Mouse (Mus musculus) adrenal gland, postnatal 14 days (tissue): ENCODE results near the gene Arhgap40. TPM values are rescaled to one million over a fixed set of nuclear protein-coding genes. Genes with fewer than 3 reads are reported as not detected.

ENCODE experiments used
- DNase-seq: peaks from one replicate; pipeline ENCODE4 v3.0.0; 2021; ENCODE audit warnings: mixed read lengths
- total RNA-seq: library from RNA; stranded (reverse); gene quantifications from 2 replicates; pipeline ENCODE4 v1.2.3, GENCODE M21; 2021

Arhgap40 gene
- total RNA-seq, 1 experiment from 2014 or later: not detected

DNA sequence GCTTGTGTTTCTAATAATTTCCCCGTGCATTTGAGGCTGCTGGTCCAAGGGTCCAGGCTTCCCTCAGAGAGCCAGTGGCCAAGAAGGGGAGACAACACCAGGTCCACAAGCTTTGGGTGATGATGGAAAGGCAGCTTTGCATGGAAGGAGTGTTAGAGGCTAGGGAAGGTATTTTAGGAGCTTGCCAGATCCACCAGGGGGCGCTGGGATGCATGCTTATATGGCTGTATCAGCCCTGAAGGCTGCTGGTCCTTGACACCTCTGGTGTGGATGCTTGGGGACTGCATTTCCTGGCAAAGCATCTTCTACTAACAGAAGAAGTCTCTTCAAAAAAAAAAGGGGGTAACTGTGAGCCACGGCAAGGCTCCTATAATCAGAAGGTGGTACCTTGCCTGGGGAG lies 37.5 kb downstream of the Arhgap40 start:
- DNase-seq: peak; percentile 88

DNA sequence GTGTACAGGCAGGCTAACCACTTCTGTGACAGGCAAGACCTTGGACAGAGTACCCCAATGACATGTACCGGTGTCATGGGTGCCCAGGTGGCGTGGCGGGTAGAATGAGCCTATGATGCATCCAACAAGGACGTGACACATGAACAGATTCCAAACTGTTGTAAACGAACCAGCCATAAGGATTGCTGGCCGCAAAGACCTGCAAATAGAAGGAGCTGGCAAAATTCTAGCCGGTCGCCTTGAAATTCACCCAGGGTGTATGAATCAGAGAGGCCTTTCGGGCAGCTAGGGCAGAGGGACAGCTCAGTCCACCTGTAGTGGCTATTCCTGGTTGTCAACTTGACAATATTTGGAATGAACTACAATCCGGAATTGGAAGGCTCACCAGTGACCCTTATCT lies 41.8 kb downstream of the Arhgap40 start:
- peak; percentile 42 for DNase-seq

DNA sequence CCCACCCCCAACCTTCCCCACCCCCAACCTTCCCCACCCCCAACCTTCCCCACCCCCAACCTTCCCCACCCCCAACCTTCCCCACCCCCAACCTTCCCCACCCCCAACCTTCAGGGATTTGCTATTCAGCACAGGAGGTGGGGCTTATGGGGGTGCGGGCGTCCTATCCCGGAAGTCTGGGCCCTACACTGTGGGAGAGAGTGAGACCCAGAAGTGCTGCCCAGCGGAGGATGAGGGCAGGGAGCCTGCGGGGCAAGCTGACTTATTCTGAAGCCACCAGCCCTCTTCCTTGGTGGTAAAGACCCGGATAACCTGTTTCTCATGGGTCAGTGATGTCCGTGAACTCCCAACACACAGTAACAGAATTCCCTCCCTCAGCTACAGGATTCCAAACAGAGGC lies 42.7 kb downstream of the Arhgap40 start:
- peak; percentile 69 for DNase-seq

DNA sequence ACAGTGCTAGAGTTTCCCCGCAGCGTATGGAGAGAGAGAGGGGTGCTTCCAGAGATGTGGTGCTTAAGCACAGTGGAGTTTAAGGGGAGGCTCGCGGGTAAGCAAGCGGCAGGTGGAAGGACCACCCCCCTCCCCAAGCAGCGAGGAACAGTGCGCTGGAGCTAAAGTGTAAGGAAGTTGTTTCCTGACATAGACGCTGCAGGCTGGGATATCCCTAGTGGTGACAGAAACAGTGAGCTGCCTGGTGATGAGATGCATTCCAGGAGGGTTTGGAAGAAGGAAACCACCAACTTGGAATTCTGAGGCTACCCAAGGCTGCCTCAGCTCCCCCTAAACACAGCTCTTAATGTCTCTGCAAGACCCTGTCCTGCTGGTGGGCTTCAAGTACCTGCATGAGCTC lies 43.2 kb downstream of the Arhgap40 start:
- DNase-seq: no peak

DNA sequence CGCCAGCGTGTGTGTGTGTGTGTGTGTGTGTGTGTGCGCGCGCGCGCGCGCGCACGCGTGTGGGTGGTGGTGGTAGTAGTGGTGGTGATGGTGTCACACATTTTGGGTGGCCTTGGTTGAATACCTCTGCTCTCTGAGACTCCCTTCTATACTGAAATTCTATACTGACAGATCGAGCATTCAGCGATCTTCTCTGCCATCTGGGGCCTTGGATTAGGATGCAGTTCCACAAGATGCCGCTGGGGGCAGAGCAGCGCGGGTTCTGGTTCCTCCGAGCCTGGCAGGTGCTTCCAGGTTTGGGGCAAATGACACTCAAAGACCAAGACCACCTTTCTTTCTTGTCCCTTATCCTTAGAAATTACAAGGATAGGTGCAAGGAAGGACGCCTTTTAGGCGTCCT lies 43.6 kb downstream of the Arhgap40 start:
- peak; percentile 79 for DNase-seq

DNA sequence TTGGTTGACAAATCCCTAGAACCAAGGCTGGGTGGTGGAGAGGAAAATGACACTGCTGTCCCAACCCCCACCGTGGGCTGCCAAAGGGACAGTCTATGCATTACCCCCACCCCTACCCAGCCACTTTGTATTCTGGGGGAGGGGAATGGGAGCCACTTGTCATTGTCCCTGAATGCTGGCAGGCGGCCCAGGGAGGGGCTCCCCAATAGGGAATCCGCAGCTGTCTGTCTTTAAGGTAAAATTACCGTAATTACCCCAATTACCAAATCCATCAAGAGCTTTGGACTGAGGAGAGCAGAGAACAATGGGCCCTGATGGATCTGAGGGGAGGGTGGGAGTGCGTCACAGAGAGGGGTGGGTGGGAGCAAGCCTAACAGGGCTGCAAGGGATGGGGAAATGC lies 44.2 kb downstream of the Arhgap40 start:
- no peak for DNase-seq

DNA sequence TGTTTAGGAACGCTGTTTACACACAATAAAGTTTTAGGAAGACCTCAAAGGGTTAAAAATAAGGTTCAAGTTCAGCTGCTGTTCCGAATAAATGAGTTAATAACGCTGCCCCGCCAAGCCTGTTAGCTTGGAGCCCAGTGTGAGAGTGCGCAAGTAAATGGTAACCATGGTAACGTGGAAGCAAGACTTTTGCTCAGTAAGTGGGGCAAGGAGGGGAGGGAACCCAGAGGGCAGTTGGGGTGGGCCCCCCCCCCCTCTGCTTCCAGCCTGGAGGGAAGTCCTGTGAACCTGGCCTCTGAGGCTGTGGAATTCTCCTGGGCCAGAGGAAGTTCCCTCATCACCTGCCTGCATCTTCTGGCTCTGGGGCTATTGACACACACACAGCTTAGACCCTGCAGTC lies 47.3 kb downstream of the Arhgap40 start:
- DNase-seq: no peak

DNA sequence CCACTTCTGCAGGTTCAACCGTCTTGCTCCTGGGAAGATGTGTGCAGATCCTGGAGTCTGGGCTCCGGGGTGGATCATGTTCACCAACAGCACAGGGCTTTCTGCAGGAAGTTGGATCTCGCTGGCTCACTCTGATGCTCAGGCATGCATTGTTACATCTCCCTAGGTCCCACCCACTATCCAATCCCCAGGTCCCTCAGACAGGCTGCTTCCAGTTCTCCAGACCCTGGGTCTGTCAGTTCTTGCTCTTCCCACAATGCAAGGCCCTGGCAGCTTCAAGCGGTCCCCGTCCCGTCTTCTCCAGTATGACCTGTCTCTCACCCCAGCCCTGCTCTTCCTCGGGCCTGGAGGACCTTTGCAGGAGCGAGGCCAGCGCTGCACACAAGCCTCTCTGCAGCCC lies 48.2 kb downstream of the Arhgap40 start:
- DNase-seq: no peak

DNA sequence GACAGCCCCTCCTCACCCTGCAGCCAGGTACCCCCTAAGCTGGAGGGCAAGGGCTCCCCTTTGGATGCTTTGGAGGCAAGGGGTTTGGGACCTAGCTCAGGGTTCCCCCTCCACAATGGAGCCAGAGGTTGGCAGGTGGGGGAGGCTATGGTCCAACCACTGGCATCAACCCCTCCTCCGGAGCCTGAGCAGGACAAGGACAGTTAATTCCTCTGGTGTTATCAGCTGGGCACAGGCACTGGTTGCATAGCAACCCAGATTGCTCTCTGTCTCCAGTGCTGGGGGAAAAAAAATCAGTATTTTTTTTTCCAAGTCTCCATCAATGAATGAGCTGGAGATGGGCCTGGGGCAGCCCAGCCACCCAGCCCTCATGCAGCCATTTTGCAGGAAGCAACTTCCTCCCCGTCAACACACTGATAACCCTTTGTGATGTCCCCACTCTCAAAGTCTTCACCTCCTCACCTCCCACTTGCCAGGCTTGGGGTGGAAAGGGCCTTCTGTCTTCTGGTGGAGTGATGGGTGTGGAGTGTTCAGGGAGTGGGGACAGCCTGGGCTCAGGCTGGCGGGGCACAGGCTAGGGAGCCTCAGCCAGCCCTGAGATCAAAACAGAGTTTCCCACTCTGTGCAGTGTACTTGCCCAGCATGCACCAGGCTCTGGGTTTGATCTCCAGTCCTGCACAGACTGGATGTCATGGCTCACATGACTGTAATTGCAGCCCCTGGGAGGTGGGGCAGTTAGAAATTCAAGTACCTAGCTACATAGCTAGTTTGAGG lies 49.0 kb downstream of the Arhgap40 start:
- DNase-seq: no peak

DNA sequence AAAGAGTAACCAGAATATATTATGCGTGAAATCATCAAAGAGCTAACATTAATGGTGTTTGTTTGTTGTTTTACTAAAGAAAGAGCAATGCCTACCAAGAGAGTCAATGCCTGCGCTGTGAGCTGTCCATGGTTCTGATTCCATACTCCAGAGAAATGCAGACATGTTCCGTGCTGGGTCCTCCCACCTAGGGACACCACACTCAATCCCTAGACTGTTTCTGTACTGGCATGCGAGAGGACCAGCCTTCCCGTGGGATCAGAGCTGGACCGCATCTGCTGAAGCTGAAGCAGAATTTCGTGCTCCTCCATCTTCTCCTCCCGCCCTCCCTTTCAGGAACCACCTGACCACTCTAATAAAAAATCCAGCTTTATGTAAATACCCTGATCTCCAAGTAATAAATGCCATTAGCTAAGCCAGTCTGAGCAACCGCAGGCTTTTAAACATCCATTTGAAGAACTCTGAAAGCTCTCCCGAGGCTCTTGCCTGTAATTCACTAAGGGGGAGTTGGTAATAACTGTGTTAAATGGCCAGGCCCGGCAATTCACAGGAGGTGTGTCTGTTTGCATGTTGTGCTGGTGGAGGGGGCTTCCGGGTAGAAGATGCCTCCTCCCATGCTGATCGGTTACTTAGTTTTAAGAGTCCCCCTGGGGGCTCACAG lies 58.0 kb downstream of the Arhgap40 start:
- peak; percentile 76 for DNase-seq

DNA sequence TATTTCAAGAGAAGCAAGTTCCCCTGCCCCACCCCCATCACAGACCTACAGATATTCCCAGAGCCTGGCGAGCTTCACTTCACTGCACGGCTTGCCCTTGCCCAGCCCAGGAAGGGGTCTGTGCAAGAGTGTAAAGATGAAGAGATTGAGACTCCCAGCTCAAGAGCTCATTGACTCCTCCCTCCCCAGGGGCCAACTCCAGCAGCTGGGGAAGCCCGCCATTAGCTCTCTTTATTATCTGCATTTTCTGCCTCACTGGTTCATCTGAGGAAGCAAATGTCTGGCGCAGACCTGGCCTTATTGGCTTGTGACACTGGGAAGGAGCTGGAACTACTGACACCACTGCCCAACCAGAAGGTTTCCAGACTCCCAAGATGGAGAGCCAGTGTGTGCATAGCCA lies 67.4 kb downstream of the Arhgap40 start:
- DNase-seq: no peak

DNA sequence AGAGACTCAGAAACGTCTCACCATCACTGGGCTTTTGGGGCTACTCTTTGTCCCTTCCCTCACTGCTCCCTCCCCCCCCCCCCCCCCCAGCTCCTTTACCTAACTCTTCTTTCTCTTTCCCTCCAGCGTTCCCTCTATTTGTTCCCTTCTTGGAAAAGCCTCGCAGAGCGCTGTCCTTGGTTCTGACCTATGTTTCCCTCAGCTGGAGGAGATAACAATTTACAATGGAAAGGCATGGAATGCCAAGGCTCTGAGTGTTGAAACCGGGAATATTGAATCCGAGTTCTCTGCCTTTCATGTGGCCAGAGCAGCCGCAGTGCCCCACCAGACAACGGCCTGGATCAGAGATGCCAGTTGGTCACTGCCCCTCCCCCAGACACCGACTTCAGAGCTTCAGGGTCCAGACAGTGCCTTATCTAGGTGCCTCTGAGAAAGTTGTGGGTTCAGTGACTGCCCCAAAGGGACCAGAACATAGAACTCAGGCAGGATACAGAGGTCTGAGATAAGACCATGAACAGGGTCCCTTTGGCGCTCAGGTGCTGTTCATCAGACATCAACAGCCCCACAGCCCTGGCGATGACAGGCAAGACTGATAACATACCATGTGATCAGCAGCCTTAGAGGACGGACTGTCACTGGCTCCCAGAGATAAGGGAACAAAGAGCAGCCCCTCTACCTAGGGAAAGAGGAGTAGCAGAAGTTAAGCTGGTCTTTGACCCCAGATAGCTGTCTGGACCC lies 72.2 kb downstream of the Arhgap40 start:
- peak; percentile 69 for DNase-seq

DNA sequence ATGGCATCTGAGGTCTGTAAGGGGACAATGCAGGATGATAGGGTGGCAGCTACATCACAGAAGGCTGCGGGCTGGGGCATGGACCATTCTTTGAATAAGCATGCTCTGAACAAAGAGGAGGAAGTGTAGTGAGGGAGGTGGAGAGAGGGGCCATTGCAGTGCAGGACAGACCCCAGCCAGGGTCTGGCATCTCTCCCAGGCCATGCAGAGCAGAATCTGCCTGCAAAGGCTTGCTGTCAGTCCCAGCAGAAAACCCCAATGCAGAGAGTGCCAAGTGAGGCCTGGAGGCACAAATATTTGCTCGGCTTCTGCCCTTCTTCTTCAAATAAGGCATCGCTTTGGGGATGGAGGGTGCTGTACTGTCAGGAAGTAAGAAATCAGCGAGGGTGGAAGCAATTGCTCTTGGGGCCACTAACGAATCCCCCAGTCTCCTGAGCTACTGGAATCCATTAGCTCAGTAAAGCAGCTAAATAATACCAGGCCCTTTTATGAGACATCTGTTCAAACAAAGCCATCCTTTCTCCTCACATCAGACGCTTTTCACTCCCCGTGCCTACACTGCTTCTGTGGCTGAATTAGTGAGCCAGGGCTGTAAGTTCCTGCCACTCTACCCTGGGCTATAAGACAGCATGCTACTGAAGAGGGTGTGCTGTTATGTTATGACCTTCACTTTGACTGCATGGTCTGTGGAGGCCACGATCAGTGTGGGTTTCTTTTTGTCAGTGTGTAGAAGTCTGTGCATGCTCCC lies 76.1 kb downstream of the Arhgap40 start:
- DNase-seq: no peak

DNA sequence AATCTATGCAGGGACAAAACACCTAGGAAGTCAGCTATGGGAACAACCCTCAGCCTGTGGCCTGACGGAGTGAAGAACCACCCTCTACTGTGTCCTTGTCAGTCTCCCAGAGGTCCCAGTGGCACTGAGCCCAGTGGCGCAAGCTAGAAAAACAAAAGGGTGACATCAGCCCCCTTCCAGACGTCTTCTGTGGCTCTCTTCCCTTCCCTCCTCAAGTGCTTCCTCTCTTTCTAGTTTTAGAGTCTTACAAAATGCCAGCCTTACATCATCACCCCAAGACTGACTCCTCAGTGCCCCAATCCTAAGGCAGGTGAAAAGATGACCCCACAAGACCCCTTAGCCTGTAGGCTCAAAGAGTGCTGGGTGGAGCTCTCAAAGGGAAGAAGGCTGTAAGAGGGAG lies 77.9 kb downstream of the Arhgap40 start:
- no peak for DNase-seq

DNA sequence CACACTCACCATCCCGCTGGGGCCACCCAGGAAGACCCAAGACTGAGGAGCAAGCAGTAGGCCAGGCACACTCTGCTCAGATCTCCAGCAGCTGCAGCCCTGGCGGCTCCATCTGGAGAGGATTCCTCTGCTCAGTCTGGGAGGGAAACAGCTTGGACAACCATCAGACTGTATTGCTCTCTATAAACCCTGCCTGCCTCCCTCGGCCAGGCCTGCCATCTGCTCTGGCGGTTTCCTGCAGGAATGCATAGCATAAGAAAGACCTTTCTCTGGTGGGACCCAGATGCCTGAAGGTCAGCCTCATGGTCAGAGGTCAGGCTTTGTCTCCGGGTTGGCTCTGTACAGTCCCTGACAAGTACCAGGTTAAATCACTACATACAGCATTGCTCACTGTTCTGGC lies 78.7 kb downstream of the Arhgap40 start:
- no peak for DNase-seq

DNA sequence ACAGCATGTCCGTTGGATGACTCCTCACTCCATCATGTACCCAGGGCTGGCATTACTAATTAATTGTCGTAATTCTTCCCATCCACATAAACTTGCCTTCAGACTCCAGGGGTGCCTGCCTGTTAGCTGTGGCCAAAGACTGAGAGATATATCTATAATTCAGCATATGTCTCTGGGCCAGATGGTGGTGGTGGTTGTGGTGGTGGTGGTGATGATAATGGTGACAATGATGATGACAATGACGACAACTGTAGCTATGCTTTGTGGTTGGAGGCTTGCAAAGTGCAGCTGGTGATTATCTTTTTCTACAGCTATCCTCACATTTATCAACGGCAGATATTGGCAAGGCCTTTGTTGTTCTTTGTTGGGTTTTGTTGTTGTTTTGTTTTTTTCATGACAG lies 80.8 kb downstream of the Arhgap40 start:
- no peak for DNase-seq

DNA sequence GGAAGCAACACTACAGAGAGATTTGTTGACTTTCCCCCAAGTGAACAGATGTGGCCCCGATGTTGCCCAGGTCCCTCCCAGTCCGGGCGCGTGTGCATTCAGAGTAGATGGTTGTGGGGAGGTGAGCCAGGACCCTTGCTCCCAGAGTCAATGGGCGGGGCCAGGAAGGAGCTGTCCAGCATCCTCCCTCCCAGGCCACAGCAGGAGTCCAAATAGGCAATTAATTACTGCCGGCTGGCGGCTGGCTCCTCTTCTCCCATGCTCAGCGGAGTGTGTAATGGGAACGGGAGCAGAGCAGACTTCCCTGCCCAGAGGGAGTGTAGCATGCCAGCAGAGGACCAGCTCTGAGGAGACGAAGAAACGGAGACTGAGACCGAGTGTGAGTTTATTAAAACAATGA lies 82.5 kb downstream of the Arhgap40 start:
- peak; percentile 47 for DNase-seq

DNA sequence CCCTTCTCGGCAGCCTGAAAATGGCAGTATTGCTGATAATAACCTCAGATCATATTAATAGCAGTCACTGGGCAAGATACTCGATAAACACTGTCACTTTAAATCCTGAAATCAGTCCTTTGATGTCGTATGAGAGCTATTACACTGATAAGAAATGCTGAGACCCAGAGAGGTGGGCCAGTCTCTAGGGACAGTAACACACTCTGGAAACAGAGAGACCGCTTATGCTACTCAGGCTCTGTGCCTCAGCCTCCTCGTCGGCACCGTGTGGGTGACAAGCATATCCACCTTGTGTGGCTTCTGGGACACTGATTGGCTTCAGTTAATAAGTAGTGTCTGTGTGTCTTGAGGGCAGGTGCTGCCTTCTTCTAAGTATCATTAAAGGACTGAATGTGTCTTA lies 83.0 kb downstream of the Arhgap40 start:
- DNase-seq: no peak

DNA sequence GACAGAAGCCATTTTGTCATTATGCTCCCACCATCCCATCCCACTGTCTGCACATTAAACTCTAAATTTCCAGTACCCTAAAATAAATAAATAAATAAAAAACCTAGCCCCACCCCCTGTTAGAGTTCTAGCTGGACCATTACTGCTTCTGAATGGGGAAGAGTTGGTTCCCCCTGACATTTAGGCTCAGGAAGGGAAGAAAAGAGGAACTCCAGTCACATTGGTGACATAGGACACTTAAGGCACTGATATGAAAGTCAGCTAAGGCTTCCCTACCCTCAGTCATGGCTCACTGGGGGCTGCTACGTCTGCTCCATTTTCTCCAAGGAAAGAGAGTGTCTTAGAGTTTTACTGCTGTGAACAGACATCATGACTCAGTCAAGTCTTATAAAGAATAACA lies 84.2 kb downstream of the Arhgap40 start:
- DNase-seq: no peak
